Mouse (Mus musculus) forebrain, embryonic 16.5 days (tissue): ENCODE measurements at regions not wholly inside any gene's neighbourhood (a gene's known extent, or its start where the extent isn't known, plus 50 kb on each side); places are given as distances from the start of the nearest gene placed in this dataset.

Source experiments
- ATAC-seq: fragments of 200-750 bp; cut with Nextera tagmentation; 2 replicates; pipeline ENCODE4 v1.8.0; 2017; ENCODE audit warnings: mild to moderate bottlenecking, moderate library complexity
- H3K27ac ChIP-seq: fragments of 300-500 bp; sonication (generic); 2 replicates; pipeline ENCODE4 v1.5.1; 2014; ENCODE audit warnings: low read length, control low read depth
- H3K27me3 ChIP-seq: fragments of 300-500 bp; sonication (generic); replicated peaks from 2 replicates; pipeline ENCODE4 v1.6.1; 2014; ENCODE audit warnings: low read length; ENCODE audit not compliant: control insufficient read depth, insufficient read depth
- H3K36me3 ChIP-seq: fragments of 300-500 bp; sonication (generic); 2 replicates; pipeline ENCODE4 v1.6.1; 2014; ENCODE audit not compliant: control insufficient read depth, insufficient read depth
- H3K4me1 ChIP-seq: fragments of 300-500 bp; sonication (generic); replicated peaks from 2 replicates; pipeline ENCODE4 v1.6.1; 2014; ENCODE audit warnings: low read length; ENCODE audit not compliant: control insufficient read depth, insufficient read depth
- H3K4me2 ChIP-seq: fragments of 300-500 bp; sonication (generic); 2 replicates; pipeline ENCODE4 v1.6.1; 2014; ENCODE audit warnings: mild to moderate bottlenecking, low read length, control low read depth
- H3K4me3 ChIP-seq: fragments of 300-500 bp; sonication (generic); replicated peaks from 2 replicates; pipeline ENCODE4 v1.5.1; 2014; ENCODE audit warnings: mild to moderate bottlenecking, low read length, control low read depth
- H3K9ac ChIP-seq: fragments of 300-500 bp; sonication (generic); replicated peaks from 2 replicates; pipeline ENCODE4 v1.6.1; 2014; ENCODE audit warnings: low read depth, low read length, control low read depth
- H3K9me3 ChIP-seq: fragments of 300-500 bp; sonication (generic); 2 replicates; pipeline ENCODE4 v1.6.1; 2016; ENCODE audit warnings: low read length; ENCODE audit not compliant: control insufficient read depth
- WGBS: fragments of 180-500 bp; shearing (Covaris S2); extraction: QIAGEN DNeasy Blood & Tissue Kit; methylation state at CpG from one replicate; pipeline ENCODE4 v1.1.7; 2014; 5-methylcytosine and 5-hydroxymethylcytosine counted together

DNA sequence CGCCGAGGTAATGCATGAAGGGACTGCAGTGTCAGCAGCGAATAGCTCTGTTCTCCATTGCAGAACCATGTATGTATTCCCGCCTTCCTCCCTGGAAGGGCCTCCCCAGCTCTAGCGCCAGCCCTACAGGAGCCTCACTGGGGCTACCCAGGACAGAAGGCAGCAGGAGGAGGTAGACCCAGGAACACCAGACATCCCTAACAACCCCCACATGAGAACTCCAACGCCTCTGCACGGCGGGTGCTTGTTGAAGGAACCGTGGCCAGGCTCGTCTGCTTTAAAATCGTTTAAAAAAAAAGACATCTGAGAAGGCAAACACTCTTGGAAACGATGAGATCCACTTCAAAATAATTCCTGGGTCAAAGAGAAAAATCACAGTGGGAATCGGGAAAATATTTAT lies 194.3 kb downstream of the Mroh4 start:
- no peak overlapping the region for H3K4me3 ChIP-seq
- 58% methylated on average over 13 of the region's 13 CpGs for WGBS
- H3K27me3 ChIP-seq = no peaks in the 10 kb centered on the region
- H3K4me1 ChIP-seq = no peaks in the 10 kb centered on the region; the same call in 1 of the 2 replicates
- no peak overlapping the region for H3K9ac ChIP-seq
- no peak overlapping the region for H3K4me2 ChIP-seq
- no peaks in the 10 kb centered on the region for H3K9me3 ChIP-seq
- ATAC-seq = no peak
- no peaks in the 10 kb centered on the region for H3K36me3 ChIP-seq
- no peak overlapping the region for H3K27ac ChIP-seq

DNA sequence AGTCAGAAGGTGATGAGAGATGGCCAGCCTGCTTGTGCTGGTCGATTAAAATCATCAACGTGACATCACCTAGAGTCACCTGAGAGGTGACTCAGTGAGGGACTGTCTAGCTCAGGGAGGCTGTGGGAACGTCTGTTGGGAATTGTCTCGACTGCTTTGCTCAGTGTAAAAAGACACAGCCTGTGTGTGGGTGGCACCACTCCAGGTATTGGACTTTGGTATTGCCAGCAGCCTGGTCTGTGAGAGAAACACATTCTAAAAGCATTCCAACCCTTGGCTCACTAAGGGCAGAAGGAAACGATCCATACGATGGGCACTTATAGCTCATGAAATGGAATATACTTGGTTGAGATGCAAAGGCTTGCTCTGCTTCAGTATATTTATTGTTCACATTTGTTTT lies 209.2 kb downstream of the Mroh4 start:
- no peak overlapping the region for H3K9ac ChIP-seq
- no peaks in the 10 kb centered on the region for H3K4me1 ChIP-seq
- no peak overlapping the region for H3K4me2 ChIP-seq
- no peak overlapping the region for H3K27ac ChIP-seq
- no peaks in the 10 kb centered on the region for H3K36me3 ChIP-seq
- 76% methylated on average over 6 of the region's 6 CpGs for WGBS
- H3K9me3 ChIP-seq = no peaks in the 10 kb centered on the region
- ATAC-seq = no peak
- no peak overlapping the region for H3K4me3 ChIP-seq
- H3K27me3 ChIP-seq = no peaks in the 10 kb centered on the region

DNA sequence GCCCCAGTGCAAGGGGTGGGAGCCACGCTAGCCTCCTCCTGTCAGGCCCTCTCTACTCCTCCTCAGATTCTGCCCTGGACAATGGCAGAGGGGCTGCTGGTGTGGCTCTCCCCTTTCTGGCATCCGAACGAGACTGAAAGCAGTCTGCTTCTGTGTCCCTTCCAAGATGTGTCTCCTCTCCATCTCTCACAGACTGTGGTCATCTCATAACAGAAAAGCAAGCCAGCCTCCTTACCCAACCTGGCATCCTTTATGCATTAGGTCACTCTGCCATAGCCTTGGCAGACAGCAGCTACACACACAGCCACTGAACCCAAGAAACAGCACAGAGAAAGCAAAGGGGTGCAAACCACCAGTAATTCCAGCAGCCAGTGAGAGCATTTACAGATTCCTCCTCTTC lies 213.2 kb downstream of the Mroh4 start:
- Histone ChIP-seq H3K9ac (no peak overlapping the region), H3K4me2 (no peak overlapping the region), H3K9me3 (no peaks in the 10 kb centered on the region), H3K27me3 (no peaks in the 10 kb centered on the region), H3K36me3 (no peaks in the 10 kb centered on the region), H3K4me3 (no peak overlapping the region), H3K27ac (no peak overlapping the region), H3K4me1 (no peaks in the 10 kb centered on the region)
- no peak for ATAC-seq
- WGBS = 75% methylated on average over 3 of the region's 3 CpGs

DNA sequence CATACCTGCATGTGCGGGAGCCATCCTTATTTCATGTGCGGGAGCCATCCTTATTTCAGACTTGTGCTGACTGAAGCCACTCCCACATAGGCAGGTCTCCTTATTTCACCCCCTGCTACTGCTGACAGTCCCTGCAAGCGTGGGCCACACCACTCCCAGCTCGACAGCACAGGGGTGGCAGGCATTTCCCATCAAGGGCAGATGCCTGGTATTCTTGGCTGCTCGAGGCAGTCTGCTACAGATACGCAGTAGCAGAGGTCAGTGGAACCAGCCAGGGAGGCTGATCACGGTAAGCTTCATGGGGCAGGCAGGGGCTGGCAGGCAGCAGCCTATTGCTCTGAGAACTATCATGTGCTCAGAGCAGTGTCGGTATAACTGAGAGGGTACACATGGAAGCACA lies 215.6 kb downstream of the Mroh4 start:
- Histone ChIP-seq H3K27ac (no peak overlapping the region), H3K4me3 (no peak overlapping the region), H3K9me3 (no peaks in the 10 kb centered on the region), H3K27me3 (no peaks in the 10 kb centered on the region), H3K36me3 (no peaks in the 10 kb centered on the region), H3K9ac (no peak overlapping the region), H3K4me1 (no peaks in the 10 kb centered on the region), H3K4me2 (no peak overlapping the region)
- WGBS = 88% methylated on average over 8 of the region's 8 CpGs
- ATAC-seq = no peak

DNA sequence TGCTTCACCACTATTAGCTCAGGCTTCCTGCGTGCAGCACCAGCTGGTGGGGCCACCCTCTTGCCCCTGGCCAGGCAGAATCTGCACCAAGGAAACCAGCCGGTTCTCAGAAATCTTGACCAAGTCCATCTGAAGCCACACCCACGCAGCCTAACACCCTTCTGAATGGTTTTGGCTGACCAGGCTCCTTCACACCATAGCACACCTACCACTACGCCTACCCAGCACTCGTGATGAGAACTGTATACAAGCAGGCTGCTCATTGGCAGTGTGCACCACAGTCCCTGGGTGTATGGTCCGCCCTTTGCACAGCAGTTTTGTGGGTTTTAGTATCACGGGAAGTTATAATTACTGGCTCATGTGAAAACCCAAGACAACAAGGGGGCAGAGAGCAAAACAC lies 217.5 kb downstream of the Mroh4 start:
- no peak overlapping the region for H3K4me3 ChIP-seq
- no peak overlapping the region for H3K4me2 ChIP-seq
- no peaks in the 10 kb centered on the region for H3K9me3 ChIP-seq
- H3K9ac ChIP-seq = no peak overlapping the region
- peaks cover 11% of the 10 kb centered on the region for H3K4me1 ChIP-seq
- no peak for ATAC-seq
- no peaks in the 10 kb centered on the region for H3K27me3 ChIP-seq
- H3K27ac ChIP-seq = no peak overlapping the region
- 87% methylated on average over 7 of the region's 7 CpGs for WGBS
- no peaks in the 10 kb centered on the region for H3K36me3 ChIP-seq

DNA sequence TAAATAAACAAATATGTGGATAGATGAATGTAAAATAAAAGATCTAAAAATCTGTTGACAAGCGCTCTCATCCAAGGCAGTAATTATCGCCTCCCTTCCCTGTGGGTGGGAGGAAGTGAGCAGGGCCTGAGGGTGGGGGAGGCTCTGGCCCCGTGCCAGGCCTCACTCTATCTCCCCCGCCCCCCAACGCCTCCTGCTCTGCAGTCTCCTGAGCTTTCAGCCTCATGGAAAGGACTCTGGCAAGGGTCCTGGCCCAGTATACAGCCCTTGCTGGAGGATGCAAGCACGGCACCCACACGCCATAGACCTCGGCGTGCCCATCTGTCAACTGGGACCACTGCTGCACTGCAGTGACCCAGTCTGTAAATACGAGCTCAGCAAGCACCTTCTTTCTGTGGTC lies 222.9 kb downstream of the Mroh4 start:
- H3K9ac ChIP-seq = no peak overlapping the region

DNA sequence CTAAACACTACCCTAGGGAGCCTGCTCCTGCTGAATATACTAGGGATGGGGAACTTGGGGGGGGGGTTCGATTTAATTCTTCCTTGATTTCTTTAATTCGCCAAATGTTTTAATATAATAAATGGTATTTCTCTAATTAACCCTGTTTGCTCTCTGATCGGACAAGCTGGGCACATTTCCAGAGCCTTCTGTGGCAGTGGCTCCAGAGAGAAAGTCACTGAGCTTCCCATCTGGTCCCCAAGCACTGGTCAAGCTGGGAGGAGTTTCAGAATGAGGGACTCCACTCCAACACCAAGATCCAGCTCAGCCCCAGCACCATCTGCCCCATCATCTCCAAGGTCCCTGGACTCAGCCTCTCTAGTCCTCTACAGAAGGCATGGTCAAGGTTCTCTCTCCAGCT lies 223.9 kb downstream of the Mroh4 start:
- H3K4me3 ChIP-seq = no peak overlapping the region
- H3K27ac ChIP-seq = no peak overlapping the region
- H3K27me3 ChIP-seq = no peaks in the 10 kb centered on the region
- no peak overlapping the region for H3K4me2 ChIP-seq
- no peaks in the 10 kb centered on the region for H3K9me3 ChIP-seq
- 83% methylated on average over 3 of the region's 3 CpGs for WGBS
- no peaks in the 10 kb centered on the region for H3K36me3 ChIP-seq
- H3K4me1 ChIP-seq = peaks cover 21% of the 10 kb centered on the region
- no peak overlapping the region for H3K9ac ChIP-seq
- ATAC-seq = no peak

More for the DNA sequence above, 222.9 kb downstream of the Mroh4 start:
- Histone ChIP-seq H3K36me3 (no peaks in the 10 kb centered on the region), H3K4me1 (peaks cover 21% of the 10 kb centered on the region), H3K27me3 (no peaks in the 10 kb centered on the region), H3K27ac (0 out of 2 replicates have a peak overlapping the region, but pooled peaks have one; percentile 53), H3K4me3 (no peak overlapping the region), H3K9me3 (no peaks in the 10 kb centered on the region), H3K4me2 (no peak overlapping the region)
- 49% methylated on average over 10 of the region's 10 CpGs for WGBS
- peak; percentile 66 for ATAC-seq

DNA sequence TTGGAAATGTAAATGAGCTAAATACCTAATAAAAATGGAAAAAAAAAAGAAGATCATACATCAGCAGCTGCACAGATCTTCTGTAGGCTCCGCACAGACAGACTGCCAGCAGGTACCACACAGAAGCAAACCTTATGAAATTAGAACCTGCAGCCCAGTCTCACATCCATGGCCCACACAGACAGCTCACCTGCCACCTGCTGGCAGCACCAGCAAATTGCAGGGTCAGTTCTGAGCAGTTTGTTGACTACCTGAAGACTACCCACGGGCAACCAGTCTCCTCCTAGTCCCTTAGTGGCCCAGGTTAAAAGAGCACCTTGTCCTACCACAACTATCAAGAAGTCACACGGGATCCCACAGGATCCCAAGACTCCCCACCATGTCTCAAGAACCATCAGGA lies 225.1 kb downstream of the Mroh4 start:
- Histone ChIP-seq H3K4me2 (no peak overlapping the region), H3K27ac (no peak overlapping the region), H3K27me3 (no peaks in the 10 kb centered on the region), H3K4me3 (no peak overlapping the region), H3K36me3 (no peaks in the 10 kb centered on the region), H3K4me1 (peaks cover 21% of the 10 kb centered on the region), H3K9me3 (no peaks in the 10 kb centered on the region), H3K9ac (no peak overlapping the region)
- ATAC-seq = no peak
- 86% methylated on average over 3 of the region's 3 CpGs for WGBS

DNA sequence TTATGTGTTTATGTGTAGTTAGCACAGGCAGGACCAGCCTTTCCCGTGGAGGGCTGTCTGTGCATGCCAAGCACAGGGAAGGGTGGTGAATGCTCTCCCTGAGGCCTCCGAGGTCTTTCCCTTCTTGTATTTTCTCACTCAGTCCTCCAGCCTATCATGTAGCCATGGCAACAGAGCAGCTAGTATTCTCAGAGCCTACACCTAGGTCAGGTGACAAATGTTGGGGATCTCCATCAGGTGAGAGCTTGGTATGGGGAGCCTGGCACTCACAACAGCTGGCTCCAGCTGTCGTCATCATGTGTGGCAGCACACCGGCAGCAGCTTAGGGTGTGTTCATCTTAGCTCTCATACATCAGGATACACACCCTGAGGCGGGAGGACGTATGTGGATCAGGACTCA lies 231.3 kb downstream of the Mroh4 start:
- peak; percentile 61 for ATAC-seq
- Histone ChIP-seq H3K27me3 (no peaks in the 10 kb centered on the region), H3K4me2 (no peak overlapping the region), H3K9ac (no peak overlapping the region), H3K9me3 (no peaks in the 10 kb centered on the region), H3K4me1 (no peaks in the 10 kb centered on the region), H3K36me3 (no peaks in the 10 kb centered on the region), H3K27ac (no peak overlapping the region), H3K4me3 (no peak overlapping the region)
- 68% methylated on average over 6 of the region's 6 CpGs for WGBS

DNA sequence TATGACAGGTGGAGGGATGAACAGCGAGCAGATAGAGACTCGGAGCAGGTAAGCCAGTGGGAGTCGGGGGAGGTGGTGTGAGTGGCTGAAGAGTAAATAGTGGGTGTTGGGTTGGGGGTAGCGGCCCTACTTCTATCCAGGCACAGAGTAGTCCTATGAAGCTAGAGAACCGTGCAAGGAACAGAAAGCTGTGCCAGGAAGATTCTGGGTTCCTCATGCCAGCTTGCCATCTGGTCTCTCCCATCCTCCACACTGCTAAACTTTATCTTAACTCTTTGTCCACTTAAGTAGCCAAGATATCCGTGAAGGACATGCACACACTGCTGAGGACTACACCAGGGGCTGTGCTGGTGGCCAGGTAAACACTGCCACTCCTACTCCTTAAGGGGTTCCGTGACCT lies 234.9 kb downstream of the Mroh4 start:
- WGBS = 78% methylated on average over 7 of the region's 7 CpGs

More for the DNA sequence above, 234.9 kb downstream of the Mroh4 start:
- no peak for ATAC-seq
- Histone ChIP-seq H3K36me3 (no peaks in the 10 kb centered on the region), H3K9ac (no peak overlapping the region), H3K9me3 (no peaks in the 10 kb centered on the region), H3K27ac (no peak overlapping the region), H3K4me3 (no peak overlapping the region), H3K4me2 (no peak overlapping the region), H3K4me1 (no peaks in the 10 kb centered on the region), H3K27me3 (no peaks in the 10 kb centered on the region)
